Mouse (Mus musculus): ENCODE measurements around the gene Syce3.
"Not testable (repeated sequence)": the region's sequence is repeated elsewhere in the genome, so short reads cannot be mapped to it uniquely, and the experiment has no call there.

The Syce3 gene

GRCm38 (mm10) chr15:89410118-89410517 is at the start of gene Syce3:
Gene Syce3, minus strand, starts transcription at chr15:89410503.
- DNase-seq (ENCODE audit: extremely low read depth, low read depth) = no peak

- no peak for DNase-seq (ENCODE audit: extremely low read depth, low read depth)
These were observed 49.5 kb upstream of the Syce3 start for GRCm38 (mm10) chr15:89459821-89460220.

- no peak for DNase-seq (ENCODE audit: extremely low read depth, low read depth)
These were observed 48.6 kb upstream of the Syce3 start for GRCm38 (mm10) chr15:89458942-89459341.

GRCm38 (mm10) chr15:89455642-89456041 is 45.3 kb upstream of the Syce3 start:
- no peak for DNase-seq (ENCODE audit: extremely low read depth, low read depth)

- DNase-seq (ENCODE audit: extremely low read depth, low read depth) = no peak
These were observed 44.6 kb upstream of the Syce3 start for GRCm38 (mm10) chr15:89454857-89455256.

GRCm38 (mm10) chr15:89453865-89454478 is 43.7 kb upstream of the Syce3 start, which contains the start of gene Mapk8ip2:
Gene Mapk8ip2, plus strand, starts transcription at chr15:89453913.
- DNase-seq (ENCODE audit: extremely low read depth, low read depth) = no peak

- no peak for DNase-seq (ENCODE audit: extremely low read depth, low read depth)
These were observed 42.9 kb upstream of the Syce3 start for GRCm38 (mm10) chr15:89452906-89453864.

- DNase-seq (ENCODE audit: extremely low read depth, low read depth) = no peak
These were observed 32.3 kb upstream of the Syce3 start for GRCm38 (mm10) chr15:89442486-89443070.

GRCm38 (mm10) chr15:89435878-89436277 is 25.6 kb upstream of the Syce3 start:
- no peak for DNase-seq (ENCODE audit: extremely low read depth, low read depth)

- DNase-seq (ENCODE audit: extremely low read depth, low read depth) = no peak
These were observed 23.8 kb upstream of the Syce3 start for GRCm38 (mm10) chr15:89434136-89434535.

GRCm38 (mm10) chr15:89432946-89433345 is 22.6 kb upstream of the Syce3 start:
- no peak for DNase-seq (ENCODE audit: extremely low read depth, low read depth)

GRCm38 (mm10) chr15:89431806-89432205 is 21.5 kb upstream of the Syce3 start:
- no peak for DNase-seq (ENCODE audit: extremely low read depth, low read depth)

GRCm38 (mm10) chr15:89431271-89431670 is 21.0 kb upstream of the Syce3 start:
- no peak for DNase-seq (ENCODE audit: extremely low read depth, low read depth)

GRCm38 (mm10) chr15:89430771-89431170 is 20.5 kb upstream of the Syce3 start:
- DNase-seq (ENCODE audit: extremely low read depth, low read depth) = not testable (repeated sequence)

GRCm38 (mm10) chr15:89430341-89430740 is 20.0 kb upstream of the Syce3 start:
- DNase-seq (ENCODE audit: extremely low read depth, low read depth) = peak; percentile 42

- DNase-seq (ENCODE audit: extremely low read depth, low read depth) = peak; percentile 94
These were observed 19.3 kb upstream of the Syce3 start, which contains the start of the genes C730034F03Rik, Gm44502 and Chkb for GRCm38 (mm10) chr15:89429352-89430221. Gene C730034F03Rik, plus strand, starts transcription at chr15:89429589. Gene Gm44502, minus strand, starts transcription at chr15:89429696. Gene Chkb, minus strand, starts transcription at chr15:89429908.

GRCm38 (mm10) chr15:89428821-89429351 is 18.6 kb upstream of the Syce3 start:
- no peak for DNase-seq (ENCODE audit: extremely low read depth, low read depth)

- DNase-seq (ENCODE audit: extremely low read depth, low read depth) = no peak
These were observed 18.0 kb upstream of the Syce3 start for GRCm38 (mm10) chr15:89428136-89428790.

GRCm38 (mm10) chr15:89426716-89427115 is 16.4 kb upstream of the Syce3 start:
- no peak for DNase-seq (ENCODE audit: extremely low read depth, low read depth)

- no peak for DNase-seq (ENCODE audit: extremely low read depth, low read depth)
These were observed 15.4 kb upstream of the Syce3 start, which contains the start of gene Cpt1b for GRCm38 (mm10) chr15:89425711-89426121. Gene Cpt1b, minus strand, starts transcription at chr15:89425863.

Measured in MEL-GATA-1-ER (cell line).